Mouse (Mus musculus): ENCODE measurements around the gene Nos3. TPM values are rescaled to one million over a fixed set of nuclear protein-coding genes. Genes with fewer than 3 reads are reported as not detected.

Nos3 gene
- polyA plus RNA-seq (2012; rRNA removed): 6.3 and 7.0 TPM in 2 replicates

GRCm38 (mm10) chr5:24364508-24364907 lies at the start of gene Nos3:
Nos3 (plus strand) TSS chr5:24364810.

GRCm38 (mm10) chr5:24351278-24351677 lies 13.3 kb upstream of the Nos3 start, which contains the start of gene Kcnh2:
Kcnh2 (minus strand) TSS chr5:24351604.

GRCm38 (mm10) chr5:24391864-24392263 lies 27.3 kb downstream of the Nos3 start, which contains the start of gene Atg9b:
Atg9b (minus strand) TSS chr5:24392143.

GRCm38 (mm10) chr5:24393392-24393997 lies 28.9 kb downstream of the Nos3 start, which contains the start of gene Abcb8:
Abcb8 (plus strand) TSS chr5:24393663.

GRCm38 (mm10) chr5:24413042-24413693 lies 48.6 kb downstream of the Nos3 start, which contains the start of gene Asic3:
Asic3 (plus strand) TSS chr5:24413392.

GRCm38 (mm10) chr5:24423129-24424003 lies 58.8 kb downstream of the Nos3 start, which contains the start of the genes Cdk5 and Slc4a2:
Cdk5 (minus strand) TSS chr5:24423530.
Slc4a2 (plus strand) TSS chr5:24423837.

Other genes with a start within 250 kb of the Nos3 start
- 9.9 and 11.5 TPM in 2 replicates for gene Nupl2, start 199.8 kb upstream of the Nos3 start, polyA plus RNA-seq (2012; rRNA removed)
- 24.6 and 31.4 TPM in 2 replicates for gene Kcnh2, start 13.2 kb upstream of the Nos3 start, polyA plus RNA-seq (2012; rRNA removed)
- gene Atg9b, start 27.3 kb downstream of the Nos3 start, polyA plus RNA-seq (2012; rRNA removed): 0.38 and 0.76 TPM in 2 replicates
- gene Abcb8, start 28.9 kb downstream of the Nos3 start, polyA plus RNA-seq (2012; rRNA removed): 38.0 and 40.4 TPM in 2 replicates
- 0.61 and 2.1 TPM in 2 replicates for gene Asic3, start 48.6 kb downstream of the Nos3 start, polyA plus RNA-seq (2012; rRNA removed)
- gene Cdk5, start 58.7 kb downstream of the Nos3 start, polyA plus RNA-seq (2012; rRNA removed): 80.4 and 94.6 TPM in 2 replicates
- 42.8 and 52.9 TPM in 2 replicates for gene Slc4a2, start 59.0 kb downstream of the Nos3 start, polyA plus RNA-seq (2012; rRNA removed)
- 105 and 166 TPM in 2 replicates for gene Fastk, start 80.5 kb downstream of the Nos3 start, polyA plus RNA-seq (2012; rRNA removed)
- gene Tmub1, start 83.0 kb downstream of the Nos3 start, polyA plus RNA-seq (2012; rRNA removed): 20.9 and 24.5 TPM in 2 replicates
- gene Agap3, start 87.4 kb downstream of the Nos3 start, polyA plus RNA-seq (2012; rRNA removed): 123 and 155 TPM in 2 replicates
- 0.43 and 0.80 TPM in 2 replicates for gene Gbx1, start 162.4 kb downstream of the Nos3 start, polyA plus RNA-seq (2012; rRNA removed)
- 0.36 and 0.98 TPM in 2 replicates for gene Asb10, start 176.2 kb downstream of the Nos3 start, polyA plus RNA-seq (2012; rRNA removed)
- 0.14 and 0.21 TPM in 2 replicates for gene 4931409K22Rik, start 192.0 kb downstream of the Nos3 start, polyA plus RNA-seq (2012; rRNA removed)
- 92.7 and 95.7 TPM in 2 replicates for gene Abcf2, start 212.7 kb downstream of the Nos3 start, polyA plus RNA-seq (2012; rRNA removed)
- 20.2 and 22.1 TPM in 2 replicates for gene Chpf2, start 221.9 kb downstream of the Nos3 start, polyA plus RNA-seq (2012; rRNA removed)